Mouse (Mus musculus): Measurements from ENCODE around the gene Sdk1. TPM values are rescaled to one million over a fixed set of nuclear protein-coding genes. Genes with fewer than 3 reads are reported as not detected.

Gene Sdk1
- total and polyA plus RNA-seq, 2 experiments from 2014 or later: 2.2 to 58.4 TPM

GRCm38 (mm10) chr5:141382246-141382835 is 141.1 kb downstream of the Sdk1 start:
- DNase-seq (ENCODE audit: low spot score): no peak

GRCm38 (mm10) chr5:141388451-141388850 is 147.2 kb downstream of the Sdk1 start:
- 17% methylated on average over 2 of the region's 2 CpGs for WGBS
- no peak overlapping the region for H3K4me3 ChIP-seq (ENCODE audit: low read length)
- H3K27ac ChIP-seq: no peak overlapping the region
- no peak for TF ChIP-seq CTCF (IDR thresholded peaks at IDR 0.05; ENCODE audit: low read depth)
- H3K4me1 ChIP-seq (ENCODE audit: insufficient read depth, low read length): no peaks in the 10 kb centered on the region
- ATAC-seq: no peak
- no peak overlapping the region for H3K9ac ChIP-seq (replicated peaks; ENCODE audit: low read length)
- H3K36me3 ChIP-seq (ENCODE audit: insufficient read depth, low read length): no peaks in the 10 kb centered on the region
- no peaks in the 10 kb centered on the region for H3K9me3 ChIP-seq (ENCODE audit: low read length)
- no peak for DNase-seq (ENCODE audit: low spot score)
- H3K27me3 ChIP-seq (ENCODE audit: insufficient read depth, low read length): no peaks in the 10 kb centered on the region
- no peak overlapping the region for H3K4me2 ChIP-seq (ENCODE audit: low read depth, low read length)

More at GRCm38 (mm10) chr5:141382246-141382835, 141.1 kb downstream of the Sdk1 start:
- H3K9me3 ChIP-seq (ENCODE audit: low read length): no peaks in the 10 kb centered on the region
- 79% methylated on average over 5 of the region's 5 CpGs for WGBS
- no peak overlapping the region for H3K27ac ChIP-seq
- no peaks in the 10 kb centered on the region for H3K4me1 ChIP-seq (ENCODE audit: insufficient read depth, low read length)
- no peaks in the 10 kb centered on the region for H3K27me3 ChIP-seq (ENCODE audit: insufficient read depth, low read length)
- H3K4me2 ChIP-seq (ENCODE audit: low read depth, low read length): no peak overlapping the region
- no peak for TF ChIP-seq CTCF (IDR thresholded peaks at IDR 0.05; ENCODE audit: low read depth)
- H3K36me3 ChIP-seq (ENCODE audit: insufficient read depth, low read length): no peaks in the 10 kb centered on the region
- no peak overlapping the region for H3K9ac ChIP-seq (replicated peaks; ENCODE audit: low read length)
- no peak overlapping the region for H3K4me3 ChIP-seq (ENCODE audit: low read length)
- ATAC-seq: no peak

DNA sequence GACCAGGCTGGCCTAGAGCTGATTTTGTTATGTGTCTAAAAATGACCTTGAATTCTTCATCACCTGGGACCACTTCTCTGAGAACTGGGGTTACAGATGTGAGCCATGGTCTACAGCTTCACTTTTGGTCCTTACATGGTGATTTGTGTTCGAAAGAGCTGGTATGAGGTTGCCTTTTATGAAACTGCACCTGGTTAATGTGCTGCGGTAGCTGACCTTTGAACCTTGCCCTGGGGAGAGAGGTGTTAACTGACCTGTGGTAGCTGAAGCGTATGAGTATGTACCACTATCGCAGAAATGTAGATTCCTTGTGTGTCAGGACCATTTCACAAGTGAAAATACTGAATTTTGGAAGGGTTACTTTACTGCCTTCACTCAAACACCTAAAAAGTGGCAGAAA is 149.3 kb downstream of the Sdk1 start:
- ATAC-seq: no peak

GRCm38 (mm10) chr5:141391153-141391552 is 149.9 kb downstream of the Sdk1 start:
- DNase-seq (ENCODE audit: low spot score): no peak
- H3K4me2 ChIP-seq (ENCODE audit: low read depth, low read length): no peak overlapping the region

More for the DNA sequence above, 149.3 kb downstream of the Sdk1 start:
- Histone ChIP-seq H3K4me1 (ENCODE audit: insufficient read depth, low read length) (no peaks in the 10 kb centered on the region), H3K4me2 (ENCODE audit: low read depth, low read length) (no peak overlapping the region), H3K36me3 (ENCODE audit: insufficient read depth, low read length) (no peaks in the 10 kb centered on the region), H3K27ac (no peak overlapping the region), H3K9ac (replicated peaks; ENCODE audit: low read length) (no peak overlapping the region), H3K27me3 (ENCODE audit: insufficient read depth, low read length) (no peaks in the 10 kb centered on the region), H3K9me3 (ENCODE audit: low read length) (no peaks in the 10 kb centered on the region), H3K4me3 (ENCODE audit: low read length) (no peak overlapping the region)
- 88% methylated on average over 4 of the region's 4 CpGs for WGBS
- no peak for DNase-seq (ENCODE audit: low spot score)
- no peak for TF ChIP-seq CTCF (IDR thresholded peaks at IDR 0.05; ENCODE audit: low read depth)

GRCm38 (mm10) chr5:141393846-141394245 is 152.6 kb downstream of the Sdk1 start:
- DNase-seq (ENCODE audit: low spot score) (no peak), ATAC-seq (no peak)
- Histone ChIP-seq H3K27ac (no peak overlapping the region), H3K4me1 (ENCODE audit: insufficient read depth, low read length) (no peaks in the 10 kb centered on the region), H3K36me3 (ENCODE audit: insufficient read depth, low read length) (no peaks in the 10 kb centered on the region), H3K4me2 (ENCODE audit: low read depth, low read length) (no peak overlapping the region), H3K9me3 (ENCODE audit: low read length) (no peaks in the 10 kb centered on the region), H3K4me3 (ENCODE audit: low read length) (no peak overlapping the region), H3K27me3 (ENCODE audit: insufficient read depth, low read length) (no peaks in the 10 kb centered on the region), H3K9ac (replicated peaks; ENCODE audit: low read length) (no peak overlapping the region)
- no peak for TF ChIP-seq CTCF (IDR thresholded peaks at IDR 0.05; ENCODE audit: low read depth)
- WGBS: 79% methylated on average over 4 of the region's 4 CpGs

More at GRCm38 (mm10) chr5:141391153-141391552, 149.9 kb downstream of the Sdk1 start:
- Histone ChIP-seq H3K27me3 (ENCODE audit: insufficient read depth, low read length) (no peaks in the 10 kb centered on the region), H3K36me3 (ENCODE audit: insufficient read depth, low read length) (no peaks in the 10 kb centered on the region), H3K27ac (no peak overlapping the region), H3K9ac (replicated peaks; ENCODE audit: low read length) (no peak overlapping the region), H3K4me1 (ENCODE audit: insufficient read depth, low read length) (no peaks in the 10 kb centered on the region), H3K9me3 (ENCODE audit: low read length) (no peaks in the 10 kb centered on the region), H3K4me3 (ENCODE audit: low read length) (no peak overlapping the region)
- no peak for ATAC-seq
- no peak for TF ChIP-seq CTCF (IDR thresholded peaks at IDR 0.05; ENCODE audit: low read depth)
- 81% methylated on average over 5 of the region's 5 CpGs for WGBS

- Histone ChIP-seq H3K4me2 (ENCODE audit: low read depth, low read length) (no peak overlapping the region), H3K4me3 (ENCODE audit: low read length) (no peak overlapping the region), H3K27me3 (ENCODE audit: insufficient read depth, low read length) (no peaks in the 10 kb centered on the region), H3K9me3 (ENCODE audit: low read length) (no peaks in the 10 kb centered on the region), H3K9ac (replicated peaks; ENCODE audit: low read length) (no peak overlapping the region), H3K4me1 (ENCODE audit: insufficient read depth, low read length) (no peaks in the 10 kb centered on the region), H3K27ac (no peak overlapping the region), H3K36me3 (ENCODE audit: insufficient read depth, low read length) (no peaks in the 10 kb centered on the region)
- no peak for ATAC-seq
- 87% methylated on average over 8 of the region's 8 CpGs for WGBS
- no peak for TF ChIP-seq CTCF (IDR thresholded peaks at IDR 0.05; ENCODE audit: low read depth)
- no peak for DNase-seq (ENCODE audit: low spot score)
Observed at GRCm38 (mm10) chr5:141394586-141394985, 153.3 kb downstream of the Sdk1 start.

DNA sequence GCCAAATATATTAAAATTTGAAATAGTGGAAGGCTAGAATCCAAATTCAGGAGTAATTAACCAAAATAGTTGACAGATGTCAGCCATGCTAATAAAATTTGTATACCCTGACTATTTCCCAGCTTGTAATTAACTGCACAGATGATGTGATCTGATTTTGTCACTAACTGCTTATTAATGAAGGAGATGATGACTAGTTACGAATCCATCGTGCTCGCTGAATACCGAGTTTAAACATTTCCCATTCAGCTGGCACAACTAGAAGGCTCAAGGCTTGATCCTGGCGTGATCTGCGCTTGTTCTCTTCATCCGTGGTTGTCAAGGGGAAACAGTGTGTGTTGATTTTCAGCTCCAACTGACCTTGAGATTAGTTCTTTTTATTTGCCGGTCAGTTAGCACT is 162.5 kb downstream of the Sdk1 start:
- no peak overlapping the region for H3K4me3 ChIP-seq (ENCODE audit: low read length)
- 53% methylated on average over 8 of the region's 8 CpGs for WGBS
- no peaks in the 10 kb centered on the region for H3K36me3 ChIP-seq (ENCODE audit: insufficient read depth, low read length)
- no peak overlapping the region for H3K4me2 ChIP-seq (ENCODE audit: low read depth, low read length)
- H3K9me3 ChIP-seq (ENCODE audit: low read length): no peaks in the 10 kb centered on the region
- no peak for DNase-seq (ENCODE audit: low spot score)
- H3K4me1 ChIP-seq (ENCODE audit: insufficient read depth, low read length): no peaks in the 10 kb centered on the region
- ATAC-seq: no peak
- no peak for TF ChIP-seq CTCF (IDR thresholded peaks at IDR 0.05; ENCODE audit: low read depth)
- H3K27me3 ChIP-seq (ENCODE audit: insufficient read depth, low read length): no peaks in the 10 kb centered on the region
- H3K27ac ChIP-seq: no peak overlapping the region
- no peak overlapping the region for H3K9ac ChIP-seq (replicated peaks; ENCODE audit: low read length)

Data from hindbrain, postnatal 0 days (tissue).